Mouse (Mus musculus) embryonic facial prominence, embryonic 14.5 days (tissue): ENCODE results near the gene Ipo13. TPM values are rescaled to one million over a fixed set of nuclear protein-coding genes. Genes with fewer than 3 reads are reported as not detected.

ENCODE experiments used
- ATAC-seq: fragments of 200-750 bp; cut with Nextera tagmentation; 2 replicates; pipeline ENCODE4 v1.8.0; 2017; ENCODE audit warnings: low read depth, moderate number of reproducible peaks, moderate TSS enrichment
- DNase-seq: peaks from one replicate; pipeline ENCODE4 v3.0.0-alpha.2; 2015; ENCODE audit warnings: low spot score
- H3K27ac ChIP-seq: fragments of 300-500 bp; sonication (generic); replicated peaks from 2 replicates; pipeline ENCODE4 v1.5.1; 2014; ENCODE audit warnings: low read depth, mild to moderate bottlenecking, low read length, moderate library complexity
- H3K27me3 ChIP-seq: fragments of 300-500 bp; sonication (generic); replicated peaks from 2 replicates; pipeline ENCODE4 v1.6.1; 2014; ENCODE audit warnings: low read length; ENCODE audit not compliant: control insufficient read depth, insufficient read depth
- H3K36me3 ChIP-seq: fragments of 300-500 bp; sonication (generic); 2 replicates; pipeline ENCODE4 v1.6.1; 2014; ENCODE audit warnings: low read length, mixed read lengths; ENCODE audit not compliant: control insufficient read depth, insufficient read depth
- H3K4me1 ChIP-seq: fragments of 300-500 bp; sonication (generic); 2 replicates; pipeline ENCODE4 v1.6.1; 2014; ENCODE audit warnings: antibody characterized with exemption, low read length; ENCODE audit not compliant: control insufficient read depth, insufficient read depth
- H3K4me2 ChIP-seq: fragments of 300-500 bp; sonication (generic); 2 replicates; pipeline ENCODE4 v1.6.1; 2014; ENCODE audit warnings: low read depth, mild to moderate bottlenecking, low read length, moderate library complexity, mixed read lengths
- H3K4me3 ChIP-seq: fragments of 300-500 bp; sonication (generic); 2 replicates; pipeline ENCODE4 v1.5.1; 2014; ENCODE audit warnings: low read depth, mild to moderate bottlenecking, low read length
- H3K9ac ChIP-seq: fragments of 300-500 bp; sonication (generic); 2 replicates; pipeline ENCODE4 v1.6.1; 2014; ENCODE audit warnings: low read depth, mild to moderate bottlenecking, low read length, moderate library complexity, mixed read lengths
- H3K9me3 ChIP-seq: fragments of 300-500 bp; sonication (generic); 2 replicates; pipeline ENCODE4 v1.6.1; 2016; ENCODE audit warnings: low read length; ENCODE audit not compliant: control insufficient read depth
- WGBS: fragments of 180-500 bp; shearing (Covaris S2); extraction: QIAGEN DNeasy Blood & Tissue Kit; methylation state at CpG from one replicate; pipeline ENCODE4 v1.1.7; 2014; 5-methylcytosine and 5-hydroxymethylcytosine counted together
- polyA plus RNA-seq: library from polyadenylated mRNA; unstranded; fragments of >200 nt; fragmentation: Nextera tagmentation; extraction: Ambion mirVana; gene quantifications from 2 replicates; pipeline ENCODE4 v1.2.1, GENCODE M21; 2014

Gene Ipo13
- polyA plus RNA-seq, 1 experiment from 2014 or later: 38.2 TPM

DNA sequence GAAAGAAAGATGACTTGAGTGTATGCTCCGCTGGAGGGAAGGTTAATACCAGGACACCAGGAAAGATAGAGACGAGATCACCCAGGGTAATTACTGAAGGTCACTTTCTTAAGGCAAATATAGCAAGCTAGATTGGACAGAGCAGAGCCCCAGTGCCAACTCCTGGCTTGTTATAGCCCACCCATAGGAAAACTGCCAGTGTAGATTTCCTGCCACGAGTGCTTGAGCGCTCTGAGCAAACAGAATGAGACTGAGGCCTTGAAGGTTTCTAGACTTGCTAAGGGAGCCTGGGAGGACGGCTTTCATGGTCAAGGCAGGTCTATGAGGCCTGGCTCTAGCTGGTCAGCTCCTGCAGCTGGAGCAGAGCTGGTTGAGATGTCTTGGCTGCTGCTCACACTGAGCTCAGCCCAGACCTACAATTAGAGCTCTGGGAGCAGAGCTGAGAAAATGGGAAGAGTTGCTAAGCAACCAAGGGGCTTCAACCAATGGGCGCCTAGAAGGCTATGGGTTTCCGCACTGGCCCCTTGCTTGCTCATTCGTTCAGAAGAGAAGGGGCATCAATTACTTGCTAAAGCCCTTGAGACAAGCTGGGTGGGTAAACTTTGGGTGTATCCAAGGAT lies 5.9 kb downstream of the Ipo13 start:
- no peak overlapping the region for H3K27ac ChIP-seq
- DNase-seq (peak; percentile 36), ATAC-seq (peak; percentile 50; the same call in 1 of the 2 replicates)
- WGBS: 73% methylated on average over 8 of the region's 8 CpGs
- H3K9me3 ChIP-seq: no peaks in the 10 kb centered on the region
- H3K27me3 ChIP-seq: no peaks in the 10 kb centered on the region
- no peak overlapping the region for H3K4me2 ChIP-seq
- H3K9ac ChIP-seq: no peak overlapping the region
- H3K4me1 ChIP-seq: peaks cover 15% of the 10 kb centered on the region
- peaks cover 54% of the 10 kb centered on the region for H3K36me3 ChIP-seq
- no peak overlapping the region for H3K4me3 ChIP-seq

DNA sequence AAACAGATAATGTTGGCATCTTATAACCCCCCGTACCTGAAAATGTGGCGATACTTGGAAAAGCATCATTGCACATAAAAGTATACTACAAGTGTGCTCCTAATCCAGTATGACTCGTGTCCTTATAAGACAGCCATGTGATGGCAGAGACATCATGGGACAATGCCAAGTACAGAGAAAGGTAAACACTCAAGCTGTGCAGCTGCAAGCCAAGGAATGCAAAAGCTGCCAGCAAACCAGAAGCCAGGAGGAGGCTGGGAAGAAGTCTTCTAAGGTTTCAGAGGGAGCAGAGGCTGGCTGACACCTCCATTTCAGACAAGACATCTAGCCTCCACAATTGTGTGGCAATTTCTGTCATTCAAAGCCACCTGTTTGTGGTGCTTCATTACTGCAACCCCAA lies 8.6 kb downstream of the Ipo13 start:
- no peaks in the 10 kb centered on the region for H3K27me3 ChIP-seq
- H3K27ac ChIP-seq: no peak overlapping the region
- peak; percentile 31; the same call in 1 of the 2 replicates for ATAC-seq
- H3K4me1 ChIP-seq: no peaks in the 10 kb centered on the region; the same call in none of the 2 replicates
- DNase-seq: peak; percentile 33
- H3K9me3 ChIP-seq: no peaks in the 10 kb centered on the region
- no peak overlapping the region for H3K4me2 ChIP-seq
- H3K4me3 ChIP-seq: no peak overlapping the region
- 85% methylated on average over 3 of the region's 3 CpGs for WGBS
- H3K9ac ChIP-seq: no peak overlapping the region
- peaks cover 68% of the 10 kb centered on the region for H3K36me3 ChIP-seq

DNA sequence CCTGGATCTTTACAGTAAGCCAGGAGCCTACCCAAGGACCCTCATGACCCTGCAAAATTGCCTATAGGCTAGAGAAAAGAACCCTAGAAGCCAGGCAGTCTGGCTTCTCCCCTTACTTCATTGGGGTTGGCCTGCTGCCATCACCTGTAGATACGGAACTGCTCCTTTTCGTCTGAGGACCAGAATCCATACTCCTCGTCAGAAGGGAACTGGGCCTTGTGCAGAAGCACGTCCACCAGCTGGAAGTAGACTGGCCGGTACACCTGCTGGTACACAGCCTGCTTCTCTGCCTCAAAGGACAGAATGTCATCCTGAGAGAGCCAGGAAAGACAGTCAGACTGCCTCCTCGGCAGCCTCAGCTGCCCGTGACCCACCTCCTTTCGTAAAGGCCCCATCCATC lies 10.0 kb downstream of the Ipo13 start:
- H3K36me3 ChIP-seq: peaks cover 69% of the 10 kb centered on the region

DNA sequence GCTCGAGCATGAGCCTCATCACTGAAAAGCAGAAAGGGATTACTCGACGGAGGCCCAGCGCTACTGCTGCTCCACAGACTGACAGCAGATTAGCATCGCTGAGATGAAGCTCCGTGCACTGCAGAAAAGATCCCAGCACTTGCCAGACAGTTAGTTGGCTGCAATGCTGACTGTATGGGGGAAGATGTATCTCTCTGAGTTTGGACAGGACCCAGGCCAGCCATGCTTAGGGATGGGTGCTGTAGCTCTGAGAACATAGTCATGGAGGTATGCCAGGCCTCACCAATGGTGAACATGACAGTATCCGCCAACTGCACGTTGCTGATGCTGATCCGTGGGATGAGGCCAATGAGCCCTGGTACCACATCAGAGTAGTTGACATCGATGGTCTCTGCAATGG lies 10.7 kb downstream of the Ipo13 start:
- H3K9ac ChIP-seq: no peak overlapping the region
- no peak for ATAC-seq
- H3K36me3 ChIP-seq: peaks cover 73% of the 10 kb centered on the region

More for the DNA sequence above, 10.0 kb downstream of the Ipo13 start:
- Histone ChIP-seq H3K4me1 (no peaks in the 10 kb centered on the region; the same call in none of the 2 replicates), H3K27ac (no peak overlapping the region), H3K9me3 (no peaks in the 10 kb centered on the region), H3K4me3 (no peak overlapping the region), H3K27me3 (no peaks in the 10 kb centered on the region), H3K4me2 (no peak overlapping the region), H3K9ac (no peak overlapping the region)
- no peak for ATAC-seq
- DNase-seq: no peak
- whole genome bisulfite sequencing: 90% methylated on average over 8 of the region's 8 CpGs

DNA sequence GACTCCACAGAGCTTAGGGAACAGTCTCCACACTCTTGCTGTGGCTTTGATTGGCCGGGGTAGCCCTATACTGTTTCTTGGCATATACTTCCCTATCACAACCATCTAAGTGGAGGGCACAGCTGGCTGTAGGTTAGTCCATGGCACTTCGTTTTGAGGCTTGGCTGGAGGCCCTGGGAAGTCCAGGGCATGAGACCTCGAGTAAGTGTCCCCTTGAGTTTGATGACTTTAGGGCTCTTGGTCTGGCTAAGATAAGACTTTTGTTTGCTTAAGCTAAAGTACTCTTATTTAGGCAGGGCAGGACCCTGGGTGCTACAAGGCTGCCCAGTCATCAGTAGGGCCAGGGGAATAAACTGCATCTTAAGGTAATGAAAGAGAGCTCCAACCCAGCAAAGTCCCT lies 16.7 kb downstream of the Ipo13 start:
- no peak for ATAC-seq
- Histone ChIP-seq H3K9ac (no peak overlapping the region), H3K9me3 (no peaks in the 10 kb centered on the region), H3K4me1 (no peaks in the 10 kb centered on the region), H3K27ac (no peak overlapping the region), H3K4me3 (no peak overlapping the region), H3K36me3 (peaks cover 86% of the 10 kb centered on the region), H3K4me2 (no peak overlapping the region), H3K27me3 (no peaks in the 10 kb centered on the region)
- WGBS: 85% methylated on average over 3 of the region's 3 CpGs
- DNase-seq: no peak

More for the DNA sequence above, 10.7 kb downstream of the Ipo13 start:
- no peaks in the 10 kb centered on the region for H3K27me3 ChIP-seq
- 89% methylated on average over 10 of the region's 10 CpGs for WGBS
- no peaks in the 10 kb centered on the region for H3K9me3 ChIP-seq
- H3K4me3 ChIP-seq: no peak overlapping the region
- no peak overlapping the region for H3K27ac ChIP-seq
- no peak for DNase-seq
- H3K4me1 ChIP-seq: no peaks in the 10 kb centered on the region; the same call in 1 of the 2 replicates
- H3K4me2 ChIP-seq: no peak overlapping the region

DNA sequence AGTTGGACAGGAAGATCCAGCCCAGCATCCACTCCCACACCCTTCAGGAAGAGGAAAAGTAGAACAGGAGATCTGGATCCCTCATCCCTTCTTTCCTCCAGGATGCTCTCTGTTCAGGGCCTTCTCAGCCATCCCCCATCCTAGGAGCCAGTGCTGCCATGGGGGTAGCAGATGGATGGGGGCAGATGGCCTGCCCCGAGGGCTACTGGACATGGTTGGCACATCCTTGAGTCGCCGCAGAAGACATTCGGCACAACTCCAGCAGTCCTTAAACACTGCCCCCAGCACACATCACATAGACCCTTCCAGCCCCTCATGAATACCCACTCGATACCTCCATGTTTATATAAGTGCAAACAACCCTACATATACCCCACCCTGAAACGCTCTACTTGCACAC lies 18.8 kb downstream of the Ipo13 start:
- H3K4me3 ChIP-seq: no peak overlapping the region
- no peak overlapping the region for H3K4me2 ChIP-seq
- H3K4me1 ChIP-seq: 0 out of 2 replicates have a peak, but pooled peaks cover 5% of the 10 kb centered on the region
- H3K27me3 ChIP-seq: no peaks in the 10 kb centered on the region
- 93% methylated on average over 6 of the region's 6 CpGs for WGBS
- ATAC-seq (no peak), DNase-seq (no peak)
- no peak overlapping the region for H3K9ac ChIP-seq
- peaks cover 65% of the 10 kb centered on the region for H3K36me3 ChIP-seq
- H3K27ac ChIP-seq: no peak overlapping the region
- no peaks in the 10 kb centered on the region for H3K9me3 ChIP-seq

DNA sequence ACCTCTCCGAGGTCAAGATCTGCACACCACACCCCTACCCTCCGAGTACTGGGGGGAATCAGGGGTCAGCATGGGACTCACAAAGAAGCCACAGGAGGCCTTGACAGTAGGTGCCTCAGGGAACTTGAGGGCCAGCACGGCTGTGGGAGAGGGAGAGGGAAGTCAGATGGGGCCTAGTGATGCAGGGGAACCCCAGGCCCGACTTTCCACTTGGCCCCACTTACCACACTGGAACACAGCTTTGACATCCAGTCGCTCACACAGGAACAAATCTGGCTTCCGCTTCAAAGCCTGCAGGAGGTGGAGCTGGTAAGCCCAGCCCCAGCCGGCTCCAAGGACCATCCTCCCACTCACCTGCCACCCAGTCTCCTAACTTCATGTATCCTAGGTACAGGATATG lies 19.5 kb downstream of the Ipo13 start:
- H3K36me3 ChIP-seq: peaks cover 58% of the 10 kb centered on the region
- H3K27me3 ChIP-seq: no peaks in the 10 kb centered on the region
- no peak overlapping the region for H3K27ac ChIP-seq
- WGBS: 69% methylated on average over 7 of the region's 7 CpGs
- 0 out of 2 replicates have a peak, but pooled peaks cover 7% of the 10 kb centered on the region for H3K4me1 ChIP-seq
- H3K4me2 ChIP-seq: no peak overlapping the region
- ATAC-seq (no peak), DNase-seq (no peak)
- H3K4me3 ChIP-seq: no peak overlapping the region
- H3K9ac ChIP-seq: no peak overlapping the region
- no peaks in the 10 kb centered on the region for H3K9me3 ChIP-seq

DNA sequence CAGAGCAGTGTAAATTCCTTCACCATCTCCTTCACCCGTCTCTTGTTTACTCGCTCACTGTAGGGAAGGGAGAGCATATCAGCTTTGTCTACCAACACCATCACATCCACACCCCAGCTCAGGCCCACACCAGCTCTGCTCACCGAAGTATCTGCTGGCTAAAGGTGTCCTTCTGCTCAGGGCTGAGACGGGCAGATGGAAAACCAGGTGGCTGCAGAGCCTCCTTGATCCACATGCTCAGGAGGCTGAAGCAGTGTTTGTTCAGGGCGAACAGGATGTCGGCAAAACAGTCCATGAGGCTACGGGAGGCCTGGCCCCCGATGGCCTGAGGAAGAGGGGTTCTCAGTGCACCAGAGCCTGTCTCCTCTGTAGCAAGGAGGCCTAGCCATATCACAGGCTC lies 20.2 kb downstream of the Ipo13 start:
- Histone ChIP-seq H3K27ac (no peak overlapping the region), H3K4me2 (no peak overlapping the region), H3K9me3 (no peaks in the 10 kb centered on the region), H3K9ac (no peak overlapping the region), H3K4me1 (0 out of 2 replicates have a peak, but pooled peaks cover 7% of the 10 kb centered on the region), H3K36me3 (peaks cover 51% of the 10 kb centered on the region), H3K27me3 (no peaks in the 10 kb centered on the region), H3K4me3 (no peak overlapping the region)
- WGBS: 79% methylated on average over 8 of the region's 8 CpGs
- DNase-seq (no peak), ATAC-seq (no peak)

DNA sequence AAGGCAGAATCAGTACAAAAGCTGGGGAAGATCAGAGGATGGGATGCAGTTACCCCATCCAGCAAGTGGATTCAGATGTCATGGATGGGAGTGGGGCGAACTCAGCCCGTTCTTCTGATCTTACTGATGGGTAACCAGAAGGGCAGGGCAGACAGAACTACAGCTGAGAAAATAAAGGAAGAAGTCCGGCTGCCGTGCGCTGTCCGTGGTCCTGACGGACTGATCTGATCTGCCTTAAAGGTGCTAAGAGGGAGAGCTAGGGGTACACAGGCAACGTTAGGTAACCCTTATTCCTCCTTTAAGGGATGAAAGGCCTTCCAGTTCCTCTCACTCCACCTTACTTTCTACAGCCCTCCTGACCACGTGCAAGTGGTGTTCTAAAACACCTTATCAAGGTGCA lies 21.4 kb downstream of the Ipo13 start:
- 0 out of 2 replicates have a peak, but pooled peaks cover 7% of the 10 kb centered on the region for H3K4me1 ChIP-seq
- ATAC-seq (no peak), DNase-seq (peak; percentile 54)
- WGBS: 20% methylated on average over 9 of the region's 9 CpGs
- peaks cover 43% of the 10 kb centered on the region for H3K36me3 ChIP-seq
- H3K27me3 ChIP-seq: no peaks in the 10 kb centered on the region
- no peak overlapping the region for H3K4me3 ChIP-seq
- H3K9ac ChIP-seq: no peak overlapping the region
- no peaks in the 10 kb centered on the region for H3K9me3 ChIP-seq
- no peak overlapping the region for H3K4me2 ChIP-seq
- H3K27ac ChIP-seq: no peak overlapping the region
